Mouse (Mus musculus) heart, postnatal 0 days (tissue): ENCODE measurements around the gene Camta1.

Experiments used
- CTCF ChIP-seq: IDR thresholded peaks from 2 replicates; pipeline ENCODE4 v1.5.1; 2016; ENCODE audit warnings: antibody characterized with exemption, control low read depth, low read depth
- EP300 ChIP-seq: IDR thresholded peaks from 2 replicates; pipeline ENCODE4 v1.6.1; 2016; ENCODE audit warnings: antibody characterized with exemption, low read depth

DNA sequence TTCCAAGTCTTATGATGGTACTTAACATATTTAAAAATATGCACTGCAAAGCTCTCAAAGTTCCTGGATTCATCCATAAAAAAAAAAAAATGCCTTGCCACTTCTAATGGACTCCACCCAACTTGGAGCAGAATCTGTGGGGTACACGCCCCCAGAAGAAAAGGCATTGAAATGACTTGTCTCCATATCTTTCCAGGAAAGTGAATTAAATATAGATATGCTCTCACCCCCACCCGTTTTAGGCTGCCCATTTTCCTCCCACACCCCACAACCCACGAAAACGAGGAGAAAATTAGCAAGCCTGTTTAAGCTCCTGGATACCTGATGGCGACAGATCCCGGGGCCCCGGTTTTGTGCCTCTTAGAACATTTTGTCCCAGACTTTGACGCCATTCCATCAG is 220.7 kb downstream of the Camta1 start:
- TF ChIP-seq CTCF (no peak), EP300 (no peak)
